Mouse (Mus musculus) monocyte, adult 5-6 weeks (primary cell): Measurements from ENCODE around the gene Fbl. TPM values are rescaled to one million over a fixed set of nuclear protein-coding genes. Genes with fewer than 3 reads are reported as not detected.

Experiments
- total RNA-seq: library from RNA; stranded (forward); fragments of 200-1000, 200-491, 200-594 nt; gene quantifications from 3 replicates; pipeline ENCODE4 v1.2.3, GENCODE M21; 2017

Gene Fbl
- total RNA-seq, 1 experiment from 2014 or later, result 77.1 TPM

Other genes starting within 250 kb of the Fbl start
- 4.3 to 14.5 TPM (median 11.3 TPM) in 3 replicates for gene Zfp974, start 240.2 kb upstream of the Fbl start, total RNA-seq
- gene Zfp780b, start 190.5 kb upstream of the Fbl start, total RNA-seq, result 11.1 to 21.1 TPM (median 16.7 TPM) in 3 replicates
- gene Zfp850, start 155.6 kb upstream of the Fbl start, total RNA-seq, result 6.2 to 12.1 TPM (median 11.3 TPM) in 3 replicates
- gene Psmc4, start 119.6 kb upstream of the Fbl start, total RNA-seq, result 125 to 153 TPM (median 125 TPM) in 3 replicates
- not detected in 3 replicates for gene Fcgbp, start 98.5 kb upstream of the Fbl start, total RNA-seq
- not detected in 3 replicates for gene 9530053A07Rik, start 40.2 kb upstream of the Fbl start, total RNA-seq
- 2.9 to 5.9 TPM (median 3.4 TPM) in 3 replicates for gene Dyrk1b, start 9.8 kb downstream of the Fbl start, total RNA-seq
- gene Eid2, start 98.2 kb downstream of the Fbl start, total RNA-seq, result 0.29 to 0.39 TPM in 2 of 3 replicates, not detected in the other
- gene Eid2b, start 108.0 kb downstream of the Fbl start, total RNA-seq, result 6.0 to 10.2 TPM (median 7.5 TPM) in 3 replicates
- not detected in 3 replicates for gene Selenov, start 121.5 kb downstream of the Fbl start, total RNA-seq
- gene Dll3, start 132.5 kb downstream of the Fbl start, total RNA-seq, result not detected in 3 replicates
- 12.4 to 37.0 TPM (median 19.8 TPM) in 3 replicates for gene Timm50, start 142.4 kb downstream of the Fbl start, total RNA-seq
- gene Supt5, start 169.0 kb downstream of the Fbl start, total RNA-seq, result 118 to 138 TPM (median 122 TPM) in 3 replicates
- 691 to 731 TPM (median 723 TPM) in 3 replicates for gene Rps16, start 180.9 kb downstream of the Fbl start, total RNA-seq
- 8.4 to 13.1 TPM (median 12.7 TPM) in 3 replicates for gene Plekhg2, start 202.9 kb downstream of the Fbl start, total RNA-seq
- gene Zfp36, start 210.5 kb downstream of the Fbl start, total RNA-seq, result 140 to 403 TPM (median 154 TPM) in 3 replicates
- 6.9 to 12.3 TPM (median 12.0 TPM) in 3 replicates for gene Med29, start 223.0 kb downstream of the Fbl start, total RNA-seq
- gene Paf1, start 223.2 kb downstream of the Fbl start, total RNA-seq, result 162 to 264 TPM (median 189 TPM) in 3 replicates